Mouse (Mus musculus) liver, embryonic 14.5 days (tissue): ENCODE measurements around the gene Olfr1370. TPM values are rescaled to one million over a fixed set of nuclear protein-coding genes. Genes with fewer than 3 reads are reported as not detected.

Experiments
- ATAC-seq: fragments of 200-750 bp; cut with Nextera tagmentation; 2 replicates; pipeline ENCODE4 v1.8.0; 2017; ENCODE audit warnings: moderate number of reproducible peaks, mild to moderate bottlenecking, moderate library complexity; ENCODE audit not compliant: insufficient read depth
- DNase-seq, 3 experiments: peaks; one replicate each; pipeline ENCODE4 v3.0.0-alpha.2; 2012 to 2013; ENCODE audit warnings: low read depth in 3 of 3, low spot score in 3 of 3
- H3K27ac ChIP-seq: fragments of 300-500 bp; sonication (generic); 2 replicates; pipeline ENCODE4 v1.5.1; 2014; ENCODE audit warnings: moderate library complexity, mild to moderate bottlenecking, control low read depth, inconsistent platforms
- H3K27me3 ChIP-seq: fragments of 300-500 bp; sonication (generic); 2 replicates; pipeline ENCODE4 v1.6.1; 2014; ENCODE audit warnings: mild to moderate bottlenecking, low read length, moderate library complexity; ENCODE audit not compliant: control insufficient read depth, insufficient read depth
- H3K36me3 ChIP-seq: fragments of 300-500 bp; sonication (generic); replicated peaks from 2 replicates; pipeline ENCODE4 v1.6.1; 2014; ENCODE audit warnings: low read depth; ENCODE audit not compliant: control insufficient read depth, insufficient read depth
- H3K4me1 ChIP-seq, 2 experiments: fragments of 200-500 bp in 1 of 2; fragments of 300-500 bp in 1 of 2; sonication (generic) in 1 of 2; replicated peaks; 2 replicates each; pipeline ENCODE4 v1.6.1; 2012 to 2014; ENCODE audit warnings: antibody characterized with exemption in 1 of 2, inconsistent platforms in 1 of 2, low read length in 1 of 2; ENCODE audit not compliant: control insufficient read depth in 2 of 2, insufficient read depth in 2 of 2
- H3K4me2 ChIP-seq: fragments of 300-500 bp; sonication (generic); 2 replicates; pipeline ENCODE4 v1.6.1; 2014; ENCODE audit warnings: low read depth, mild to moderate bottlenecking, control low read depth, moderate library complexity
- H3K4me3 ChIP-seq, 2 experiments: fragments of 200-500 bp in 1 of 2; fragments of 300-500 bp in 1 of 2; sonication (generic) in 1 of 2; 2 replicates each; pipeline ENCODE4 v1.5.1; 2012 to 2014; ENCODE audit warnings: low read depth in 2 of 2, low read length in 2 of 2, mild to moderate bottlenecking in 2 of 2, control low read depth in 1 of 2, inconsistent platforms in 1 of 2, moderate library complexity in 1 of 2; ENCODE audit not compliant: insufficient read depth in 1 of 2
- H3K9ac ChIP-seq: fragments of 300-500 bp; sonication (generic); replicated peaks from 2 replicates; pipeline ENCODE4 v1.6.1; 2014; ENCODE audit warnings: mild to moderate bottlenecking, control low read depth, moderate library complexity
- H3K9me3 ChIP-seq: fragments of 300-500 bp; sonication (generic); 2 replicates; pipeline ENCODE4 v1.6.1; 2016; ENCODE audit warnings: low read length, mixed read lengths; ENCODE audit not compliant: control insufficient read depth
- CTCF ChIP-seq: IDR thresholded peaks from 2 replicates; pipeline ENCODE4 v1.5.1; 2016; ENCODE audit warnings: antibody characterized with exemption, low read depth, control low read depth
- EP300 ChIP-seq: IDR thresholded peaks from 2 replicates; pipeline ENCODE4 v1.6.1; 2016; ENCODE audit warnings: antibody characterized with exemption, low read depth
- WGBS: fragments of 180-500 bp; shearing (Covaris S2); extraction: QIAGEN DNeasy Blood & Tissue Kit; methylation state at CpG from one replicate; pipeline ENCODE4 v1.1.7; 2014; ENCODE audit not compliant: insufficient replicate concordance; 5-methylcytosine and 5-hydroxymethylcytosine counted together
- polyA plus RNA-seq, 2 experiments: library from polyadenylated mRNA; depleted of rRNA in 1 of 2; stranded (reverse) in 1 of 2; unstranded in 1 of 2; fragments of >200 nt; fragmentation: Nextera tagmentation in 1 of 2; extraction: Ambion mirVana in 1 of 2; gene quantifications; 2 replicates each; pipeline versions ENCODE4 v1.2.1 to v1.2.3; 2012 to 2014

Olfr1370 gene
- polyA plus RNA-seq, 2 experiments, result not detected

- H3K9ac ChIP-seq, result no peak overlapping the region
- no peaks in the 10 kb centered on the region for H3K27me3 ChIP-seq
- H3K4me2 ChIP-seq, result no peak overlapping the region
- H3K4me3 ChIP-seq, result no peak overlapping the region
- H3K27ac ChIP-seq, result no peak overlapping the region
- TF ChIP-seq EP300 (no peak), CTCF (no peak)
- DNase-seq, result no peak
- H3K36me3 ChIP-seq, result no peaks in the 10 kb centered on the region
- H3K9me3 ChIP-seq, result no peaks in the 10 kb centered on the region
- WGBS, result 57% methylated on average over 3 of the region's 3 CpGs
- no peak for ATAC-seq
- no peaks in the 10 kb centered on the region for H3K4me1 ChIP-seq
Measured at GRCm38 (mm10) chr13:21033176-21033575, 41.6 kb downstream of the Olfr1370 start.

GRCm38 (mm10) chr13:21024831-21025230 lies 49.9 kb downstream of the Olfr1370 start:
- Histone ChIP-seq H3K4me3 (no peak overlapping the region), H3K27ac (no peak overlapping the region), H3K4me2 (no peak overlapping the region), H3K27me3 (no peaks in the 10 kb centered on the region), H3K36me3 (no peaks in the 10 kb centered on the region), H3K4me1 (no peaks in the 10 kb centered on the region), H3K9ac (no peak overlapping the region), H3K9me3 (no peaks in the 10 kb centered on the region)
- no peak for DNase-seq
- no peak for ATAC-seq
- 60% methylated on average over 5 of the region's 5 CpGs for WGBS
- no peak for TF ChIP-seq CTCF

Other genes with a start within 250 kb of the Olfr1370 start
- gene Olfr1369-ps1, start 36.5 kb upstream of the Olfr1370 start, polyA plus RNA-seq (2012; rRNA removed), result not detected in 2 replicates
- 0.03 TPM in 1 of 2 replicates, not detected in the other for gene Olfr1369-ps1, start 36.5 kb upstream of the Olfr1370 start, polyA plus RNA-seq (2014; fragmentation: Nextera tagmentation; extraction: Ambion mirVana)
- gene Olfr263, start 54.7 kb upstream of the Olfr1370 start, polyA plus RNA-seq (2012; rRNA removed), result not detected in 2 replicates
- gene Olfr263, start 54.7 kb upstream of the Olfr1370 start, polyA plus RNA-seq (2014; fragmentation: Nextera tagmentation; extraction: Ambion mirVana), result not detected in 2 replicates
- gene Olfr1368, start 70.9 kb upstream of the Olfr1370 start, polyA plus RNA-seq (2012; rRNA removed), result not detected in 2 replicates
- gene Olfr1368, start 70.9 kb upstream of the Olfr1370 start, polyA plus RNA-seq (2014; fragmentation: Nextera tagmentation; extraction: Ambion mirVana), result not detected in 2 replicates
- 28.0 and 36.9 TPM in 2 replicates for gene Trim27, start 104.5 kb upstream of the Olfr1370 start, polyA plus RNA-seq (2012; rRNA removed)
- gene Trim27, start 104.5 kb upstream of the Olfr1370 start, polyA plus RNA-seq (2014; fragmentation: Nextera tagmentation; extraction: Ambion mirVana), result 50.9 and 56.1 TPM in 2 replicates
- gene Gpx5, start 217.8 kb upstream of the Olfr1370 start, polyA plus RNA-seq (2012; rRNA removed), result not detected in 2 replicates
- gene Gpx5, start 217.8 kb upstream of the Olfr1370 start, polyA plus RNA-seq (2014; fragmentation: Nextera tagmentation; extraction: Ambion mirVana), result not detected in 2 replicates
- 0.02 TPM in 1 of 2 replicates, not detected in the other for gene Gpx6, start 237.2 kb upstream of the Olfr1370 start, polyA plus RNA-seq (2012; rRNA removed)
- gene Gpx6, start 237.2 kb upstream of the Olfr1370 start, polyA plus RNA-seq (2014; fragmentation: Nextera tagmentation; extraction: Ambion mirVana), result not detected in 2 replicates